Mouse (Mus musculus) heart, postnatal 0 days (tissue): ENCODE measurements at regions not wholly inside any gene's neighbourhood (a gene's known extent, or its start where the extent isn't known, plus 50 kb on each side); places are given as distances from the start of the nearest gene placed in this dataset.

ENCODE experiments used
- CTCF ChIP-seq: IDR thresholded peaks from 2 replicates; pipeline ENCODE4 v1.5.1; 2016; ENCODE audit warnings: antibody characterized with exemption, control low read depth, low read depth
- EP300 ChIP-seq: IDR thresholded peaks from 2 replicates; pipeline ENCODE4 v1.6.1; 2016; ENCODE audit warnings: antibody characterized with exemption, low read depth

DNA sequence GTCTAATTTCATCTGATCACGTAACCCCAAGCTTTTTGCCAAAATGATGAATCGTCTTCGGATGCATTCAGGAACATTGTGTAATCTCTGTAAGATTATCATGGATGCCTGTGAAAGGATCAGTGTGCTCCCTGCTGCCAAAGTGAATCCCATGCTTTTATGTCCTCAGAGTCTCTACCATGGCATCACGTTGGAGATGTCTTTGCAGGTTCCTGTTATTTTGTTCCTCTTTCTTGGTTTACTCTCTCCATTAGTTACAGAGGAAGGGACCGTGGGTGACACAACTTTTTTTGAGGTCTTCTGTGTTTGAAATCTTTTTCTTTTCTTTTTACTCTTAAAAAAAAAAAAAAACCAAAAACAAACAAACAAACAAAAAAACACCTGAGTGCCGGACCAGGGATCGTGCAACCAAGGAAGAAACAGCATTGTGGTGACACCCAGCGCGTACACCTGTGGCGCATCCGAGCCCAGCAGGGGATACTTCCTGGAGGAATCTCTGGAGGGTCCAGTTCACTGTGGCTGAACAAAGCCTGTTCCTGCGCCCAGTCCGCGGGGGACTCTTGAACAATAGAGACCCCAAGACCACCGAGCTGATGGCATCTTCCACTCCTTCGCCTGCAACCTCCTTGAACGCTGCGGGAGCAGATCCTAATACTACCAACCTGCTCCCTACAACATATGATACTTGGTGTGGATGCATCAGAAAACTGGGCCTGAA, 180.6 kb downstream of the Dusp6 start:
- TF ChIP-seq CTCF (no peak), EP300 (no peak)
